Mouse (Mus musculus): ENCODE measurements at regions not wholly inside any gene's neighbourhood (a gene's known extent, or its start where the extent isn't known, plus 50 kb on each side); places are given as distances from the start of the nearest gene placed in this dataset.

- DNase-seq (ENCODE audit: low spot score in 2 of 2): peak; percentile 67 to 83
These were observed 508.1 kb upstream of the Tmem132c start for GRCm38 (mm10) chr5:126733470-126733869.

GRCm38 (mm10) chr5:126735733-126736132, 505.9 kb upstream of the Tmem132c start:
- DNase-seq (ENCODE audit: low spot score in 2 of 2): no peak

- no peak for DNase-seq (ENCODE audit: low spot score in 2 of 2)
These were observed 503.9 kb upstream of the Tmem132c start for GRCm38 (mm10) chr5:126737681-126738080.

GRCm38 (mm10) chr5:126740861-126741410, 500.7 kb upstream of the Tmem132c start:
- no peak for DNase-seq (ENCODE audit: low spot score in 2 of 2)

- DNase-seq (ENCODE audit: low spot score in 2 of 2): no peak
These were observed 486.5 kb upstream of the Tmem132c start for GRCm38 (mm10) chr5:126755107-126755506.

- no peak for DNase-seq (ENCODE audit: low spot score in 2 of 2)
These were observed 476.4 kb upstream of the Tmem132c start for GRCm38 (mm10) chr5:126765037-126765707.

- DNase-seq (ENCODE audit: low spot score in 2 of 2): no peak
These were observed 472.6 kb upstream of the Tmem132c start for GRCm38 (mm10) chr5:126769031-126769430.

- no peak for DNase-seq (ENCODE audit: low spot score in 2 of 2)
These were observed 453.6 kb upstream of the Tmem132c start for GRCm38 (mm10) chr5:126787706-126788610.

GRCm38 (mm10) chr5:126799698-126800279, 441.8 kb upstream of the Tmem132c start:
- DNase-seq (ENCODE audit: low spot score in 2 of 2): no peak

GRCm38 (mm10) chr5:126806656-126807055, 435.0 kb upstream of the Tmem132c start:
- DNase-seq (ENCODE audit: low spot score in 2 of 2): no peak

GRCm38 (mm10) chr5:126816069-126816468, 425.5 kb upstream of the Tmem132c start:
- no peak for DNase-seq (ENCODE audit: low spot score in 2 of 2)

- no peak for DNase-seq (ENCODE audit: low spot score in 2 of 2)
These were observed 406.2 kb upstream of the Tmem132c start for GRCm38 (mm10) chr5:126835440-126835839.

GRCm38 (mm10) chr5:126842606-126843005, 399.0 kb upstream of the Tmem132c start:
- no peak for DNase-seq (ENCODE audit: low spot score in 2 of 2)

- no peak for DNase-seq (ENCODE audit: low spot score in 2 of 2)
These were observed 379.5 kb upstream of the Tmem132c start for GRCm38 (mm10) chr5:126862078-126862477.

GRCm38 (mm10) chr5:126875842-126876241, 365.8 kb upstream of the Tmem132c start:
- no peak for DNase-seq (ENCODE audit: low spot score in 2 of 2)

GRCm38 (mm10) chr5:126890710-126891109, 350.9 kb upstream of the Tmem132c start:
- no peak for DNase-seq (ENCODE audit: low spot score in 2 of 2)

GRCm38 (mm10) chr5:126893063-126893462, 348.5 kb upstream of the Tmem132c start:
- no peak for DNase-seq (ENCODE audit: low spot score in 2 of 2)

GRCm38 (mm10) chr5:126910084-126910483, 331.5 kb upstream of the Tmem132c start:
- no peak for DNase-seq (ENCODE audit: low spot score in 2 of 2)

GRCm38 (mm10) chr5:126917300-126917699, 324.3 kb upstream of the Tmem132c start:
- no peak for DNase-seq (ENCODE audit: low spot score in 2 of 2)

- no peak for DNase-seq (ENCODE audit: low spot score in 2 of 2)
These were observed 308.1 kb upstream of the Tmem132c start for GRCm38 (mm10) chr5:126933466-126933865.

- DNase-seq (ENCODE audit: low spot score in 2 of 2): peak in 1 of 2 experiments; percentile 6
These were observed 296.7 kb upstream of the Tmem132c start for GRCm38 (mm10) chr5:126944861-126945260.

GRCm38 (mm10) chr5:126954189-126954588, 287.4 kb upstream of the Tmem132c start:
- no peak for DNase-seq (ENCODE audit: low spot score in 2 of 2)

All from frontal cortex, postnatal 14 days (tissue).